Mouse (Mus musculus) layer of hippocampus, adult 18-20 months (tissue): ENCODE measurements around the gene Pgpep1l. TPM values are rescaled to one million over a fixed set of nuclear protein-coding genes. Genes with fewer than 3 reads are reported as not detected.

Experiments used
- DNase-seq, 2 experiments: peaks; one replicate each; pipeline ENCODE4 v3.0.0; 2022; ENCODE audit warnings: low spot score in 2 of 2
- total RNA-seq, 2 experiments: library from RNA; stranded (reverse); gene quantifications; 2 replicates each; pipeline ENCODE4 v1.2.3; 2021

The Pgpep1l gene
- total RNA-seq, 2 experiments from 2014 or later: 3.3 to 4.2 TPM

GRCm38 (mm10) chr7:68223356-68223808, 40.7 kb downstream of the Pgpep1l start:
- DNase-seq: no peak

GRCm38 (mm10) chr7:68221677-68222230, 42.3 kb downstream of the Pgpep1l start:
- DNase-seq: peak in 1 of 2 experiments; percentile 62

GRCm38 (mm10) chr7:68218879-68219278, 45.2 kb downstream of the Pgpep1l start:
- DNase-seq: no peak

GRCm38 (mm10) chr7:68215522-68216070, 48.4 kb downstream of the Pgpep1l start:
- DNase-seq: no peak

- DNase-seq: no peak
These were observed 50.2 kb downstream of the Pgpep1l start for GRCm38 (mm10) chr7:68213842-68214241.

DNA sequence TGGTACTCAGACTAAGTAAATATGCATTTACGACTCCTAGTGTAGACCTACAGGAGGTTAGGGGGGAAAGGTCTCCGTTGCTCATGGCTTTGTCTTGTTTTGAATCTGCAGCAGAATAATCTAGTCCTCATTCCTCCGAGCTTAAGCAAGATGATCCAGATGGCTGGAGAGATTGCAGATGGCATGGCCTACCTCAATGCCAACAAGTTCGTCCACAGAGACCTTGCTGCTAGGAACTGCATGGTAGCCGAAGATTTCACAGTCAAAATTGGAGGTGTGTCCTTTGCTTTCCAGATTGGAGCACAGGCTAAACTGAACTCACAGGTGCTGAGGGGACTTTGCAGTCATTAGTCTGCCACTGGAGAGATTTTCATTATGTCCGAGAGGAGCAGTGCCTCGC, 52.1 kb downstream of the Pgpep1l start:
- peak in 1 of 2 experiments; percentile 16 for DNase-seq

GRCm38 (mm10) chr7:68210417-68210816, 53.6 kb downstream of the Pgpep1l start:
- DNase-seq: no peak

DNA sequence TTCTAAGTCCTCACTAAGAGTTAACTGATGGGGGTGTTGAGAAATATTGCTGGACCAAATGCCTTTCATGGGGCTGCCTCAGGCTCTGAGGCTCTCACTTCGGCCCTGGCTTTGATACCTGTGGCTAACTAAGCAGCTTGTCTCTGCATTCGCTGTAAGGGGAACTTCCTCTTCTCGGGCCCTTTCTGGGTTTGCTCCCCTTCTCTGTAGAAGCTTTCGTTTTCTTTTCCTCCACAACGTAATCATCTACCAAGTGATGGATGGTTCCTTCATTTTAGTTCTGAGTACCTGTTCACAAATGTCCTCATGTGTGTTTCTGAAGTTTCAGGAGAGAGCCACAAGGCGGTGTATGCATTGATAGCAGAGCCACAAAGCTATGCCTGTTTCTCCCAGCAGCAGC, 55.0 kb downstream of the Pgpep1l start:
- DNase-seq: no peak

DNA sequence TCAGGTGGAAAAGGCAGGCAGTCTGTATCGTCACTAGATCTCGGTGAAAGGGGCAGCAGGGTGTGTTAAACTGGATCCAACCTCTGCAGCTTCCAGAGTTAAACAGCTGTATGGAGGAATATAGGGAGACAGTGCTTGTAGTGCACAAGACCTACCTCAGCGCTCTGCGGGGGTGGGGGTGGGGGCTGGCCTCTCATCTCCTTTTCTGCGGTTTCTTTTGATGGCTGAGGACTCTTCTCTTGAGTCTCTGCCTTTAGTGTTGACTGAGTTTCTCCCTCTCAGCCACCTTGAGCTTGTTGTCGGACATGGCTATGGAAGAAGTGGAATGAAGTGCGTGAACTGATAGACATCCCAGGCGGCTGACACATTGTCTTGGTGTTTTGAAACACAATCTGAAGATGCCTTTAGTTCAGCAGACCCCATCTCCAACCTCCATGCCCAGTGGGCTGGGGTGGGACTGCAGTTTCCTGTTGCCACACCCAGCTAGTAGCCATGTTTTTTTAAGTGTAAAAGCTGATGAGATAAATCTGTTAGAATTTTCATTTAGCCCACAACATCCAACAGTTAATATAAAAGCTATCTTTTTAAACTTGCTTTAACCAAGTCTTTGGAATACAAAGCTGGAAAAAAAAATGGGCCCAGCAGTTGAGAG, 58.1 kb downstream of the Pgpep1l start:
- DNase-seq: no peak

DNA sequence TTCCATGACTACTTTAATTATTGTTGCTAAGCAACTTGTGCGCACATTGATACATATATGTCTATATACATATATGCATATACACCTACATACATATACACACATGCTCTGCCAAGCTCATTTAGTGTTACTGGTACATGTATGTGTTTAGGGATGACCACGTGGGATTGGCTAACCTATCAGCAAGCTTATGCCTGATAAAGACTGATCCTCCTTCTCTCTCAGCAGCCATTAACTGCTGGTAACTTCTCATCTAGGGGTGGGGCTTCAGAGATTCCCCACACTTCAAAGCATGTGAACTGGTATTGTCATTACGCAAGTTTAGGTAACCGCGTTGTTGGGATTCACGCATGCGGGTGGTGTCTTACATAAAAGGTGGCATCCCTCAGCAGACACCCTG, 64.4 kb downstream of the Pgpep1l start:
- no peak for DNase-seq

- DNase-seq: no peak
These were observed 69.9 kb downstream of the Pgpep1l start for GRCm38 (mm10) chr7:68193958-68194695.

- DNase-seq: no peak
These were observed 74.2 kb downstream of the Pgpep1l start for GRCm38 (mm10) chr7:68189691-68190456.

GRCm38 (mm10) chr7:68189211-68189610, 74.8 kb downstream of the Pgpep1l start:
- DNase-seq: no peak

Other genes with a start within 250 kb of the Pgpep1l start
- gene Fam169b, start 9.6 kb upstream of the Pgpep1l start, total RNA-seq: under 1 TPM; 0.41 to 0.47 TPM